Mouse (Mus musculus) stomach, embryonic 14.5 days (tissue): ENCODE measurements around the gene Barx2. TPM values are rescaled to one million over a fixed set of nuclear protein-coding genes. Genes with fewer than 3 reads are reported as not detected.
"Not testable (repeated sequence)": the region's sequence is repeated elsewhere in the genome, so short reads cannot be mapped to it uniquely, and the experiment has no call there.

Experiments used
- ATAC-seq: fragments of 200-750 bp; cut with Nextera tagmentation; 2 replicates; pipeline ENCODE4 v1.8.0; 2017; ENCODE audit warnings: low read depth, moderate TSS enrichment; ENCODE audit not compliant: insufficient number of reproducible peaks, insufficient read depth, low FRiP score
- H3K27ac ChIP-seq: fragments of 300-500 bp; sonication (generic); 2 replicates; pipeline ENCODE4 v1.5.1; 2014; ENCODE audit warnings: mild to moderate bottlenecking, low read length, moderate library complexity, mixed read lengths
- H3K27me3 ChIP-seq: fragments of 300-500 bp; sonication (generic); 2 replicates; pipeline ENCODE4 v1.6.1; 2014; ENCODE audit warnings: low read length, control low read depth, mixed read lengths; ENCODE audit not compliant: control insufficient read depth, insufficient read depth
- H3K36me3 ChIP-seq: fragments of 300-500 bp; sonication (generic); 2 replicates; pipeline ENCODE4 v1.6.1; 2014; ENCODE audit warnings: mild to moderate bottlenecking, control low read depth, low read length, moderate library complexity, mixed read lengths; ENCODE audit not compliant: control insufficient read depth, insufficient read depth
- H3K4me1 ChIP-seq: fragments of 300-500 bp; sonication (generic); 2 replicates; pipeline ENCODE4 v1.6.1; 2014; ENCODE audit warnings: low read length, control low read depth, mixed read lengths; ENCODE audit not compliant: control insufficient read depth, insufficient read depth
- H3K4me2 ChIP-seq: fragments of 300-500 bp; sonication (generic); replicated peaks from 2 replicates; pipeline ENCODE4 v1.6.1; 2014; ENCODE audit warnings: low read depth, low read length, control low read depth
- H3K4me3 ChIP-seq: fragments of 300-500 bp; sonication (generic); 2 replicates; pipeline ENCODE4 v1.5.1; 2014; ENCODE audit warnings: low read depth, low read length, control low read depth
- H3K9ac ChIP-seq: fragments of 300-500 bp; sonication (generic); replicated peaks from 2 replicates; pipeline ENCODE4 v1.6.1; 2014; ENCODE audit warnings: low read depth, mild to moderate bottlenecking, control low read depth, low read length, moderate library complexity, mixed read lengths
- H3K9me3 ChIP-seq: fragments of 300-500 bp; sonication (generic); 2 replicates; pipeline ENCODE4 v1.6.1; 2016; ENCODE audit warnings: low read depth, low read length, control low read depth; ENCODE audit not compliant: control insufficient read depth
- WGBS: fragments of 180-500 bp; shearing (Covaris S2); extraction: QIAGEN DNeasy Blood & Tissue Kit; methylation state at CpG from one replicate; pipeline ENCODE4 v1.1.7; 2014; 5-methylcytosine and 5-hydroxymethylcytosine counted together
- polyA plus RNA-seq: library from polyadenylated mRNA; unstranded; fragments of >200 nt; fragmentation: Nextera tagmentation; extraction: Ambion mirVana; gene quantifications from 2 replicates; pipeline ENCODE4 v1.2.1, GENCODE M21; 2014

Barx2 gene
- polyA plus RNA-seq = 0.45 and 0.76 TPM in 2 replicates

DNA sequence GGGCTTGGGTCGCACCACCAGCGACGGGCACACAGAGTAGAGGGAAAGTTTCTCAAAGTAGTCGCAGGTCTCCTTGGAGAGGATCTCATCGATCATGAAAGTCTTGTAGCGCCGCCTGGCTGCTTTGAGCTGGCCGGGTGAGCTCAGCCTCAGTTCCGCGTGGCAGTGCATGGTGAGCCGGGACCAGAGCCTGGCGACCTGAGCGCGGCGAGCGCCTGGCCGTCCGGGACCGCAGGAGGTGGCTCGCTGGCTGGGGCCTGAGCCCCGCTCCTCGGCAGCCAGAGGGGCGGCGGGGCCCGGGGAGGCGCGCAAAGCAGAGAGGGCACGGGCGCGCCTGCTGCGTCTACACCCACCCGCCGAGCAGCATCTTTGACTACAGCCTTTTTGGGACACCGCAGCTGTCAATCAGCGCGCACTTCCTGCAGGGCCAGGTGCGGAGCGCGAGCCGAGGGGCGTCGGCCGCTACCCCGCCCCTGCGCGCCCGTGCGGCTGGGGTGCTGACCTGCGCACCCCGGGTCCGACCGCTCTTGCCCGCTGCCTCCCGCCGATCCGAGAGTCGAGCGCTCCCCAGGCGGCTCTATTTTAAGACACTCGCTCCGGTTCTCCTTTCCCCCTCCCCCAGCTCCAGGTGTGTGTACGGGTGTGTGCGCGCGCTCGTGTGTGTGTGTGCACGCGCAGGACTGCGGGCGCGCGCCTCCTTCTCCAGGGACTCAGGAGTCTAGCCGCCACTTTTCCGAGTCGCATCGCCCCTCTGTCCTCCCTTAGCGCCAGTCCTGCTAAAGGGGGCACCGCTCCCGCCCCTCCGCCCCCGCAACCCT is at the start of gene Barx2:
TSS of gene Barx2 (minus strand) at position 542 of the 818 bp plus-strand sequence.
- Histone ChIP-seq H3K4me3 (peak within 1 kb of the TSS; percentile 50), H3K36me3 (no peaks in the 10 kb centered on the region), H3K9ac (0 out of 2 replicates have a peak within 1 kb of the TSS, but pooled peaks have one; percentile 14), H3K4me1 (0 out of 2 replicates have a peak, but pooled peaks cover 10% of the 10 kb centered on the region), H3K9me3 (no peaks in the 10 kb centered on the region), H3K4me2 (peak within 1 kb of the TSS; percentile 98), H3K27me3 (peaks cover 52% of the 10 kb centered on the region), H3K27ac (no peak within 1 kb of the TSS)
- under 1% methylated on average over 65 of the region's 81 CpGs for WGBS
- peak; percentile 71 for ATAC-seq

- 65% methylated on average over 1 of the region's 1 CpGs for WGBS
- Histone ChIP-seq H3K4me3 (no peak overlapping the region), H3K4me1 (no peaks in the 10 kb centered on the region), H3K36me3 (no peaks in the 10 kb centered on the region), H3K9ac (no peak overlapping the region), H3K9me3 (no peaks in the 10 kb centered on the region), H3K27me3 (no peaks in the 10 kb centered on the region), H3K4me2 (no peak overlapping the region), H3K27ac (no peak overlapping the region)
- no peak for ATAC-seq
Observed at GRCm38 (mm10) chr9:31962265-31962664, 49.0 kb upstream of the Barx2 start.

DNA sequence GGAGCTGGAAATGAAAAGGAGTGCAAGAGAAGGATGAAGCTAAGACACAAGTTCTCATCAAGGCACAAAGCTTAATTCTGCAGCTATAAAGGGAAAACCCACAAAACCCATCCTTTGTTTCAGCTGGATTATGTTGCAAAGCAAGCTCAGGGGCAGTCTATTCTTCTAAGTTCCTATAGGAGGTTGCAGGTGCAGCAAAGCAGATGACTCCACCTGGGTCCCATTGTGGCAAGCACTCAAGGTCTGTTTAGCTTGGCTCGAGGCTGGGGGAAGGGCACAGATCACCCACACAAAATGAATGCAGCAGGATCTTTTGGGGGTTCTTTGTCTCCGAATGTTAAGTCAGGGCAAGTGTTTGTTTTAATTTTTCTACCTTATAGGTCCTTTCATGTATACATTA is 47.2 kb upstream of the Barx2 start:
- no peaks in the 10 kb centered on the region for H3K27me3 ChIP-seq
- no peaks in the 10 kb centered on the region for H3K4me1 ChIP-seq
- no peak overlapping the region for H3K9ac ChIP-seq
- no peaks in the 10 kb centered on the region for H3K36me3 ChIP-seq
- H3K9me3 ChIP-seq = no peaks in the 10 kb centered on the region
- no peak overlapping the region for H3K4me2 ChIP-seq
- H3K4me3 ChIP-seq = no peak overlapping the region
- no peak overlapping the region for H3K27ac ChIP-seq
- 50% methylated on average over 2 of the region's 2 CpGs for WGBS
- ATAC-seq = no peak

DNA sequence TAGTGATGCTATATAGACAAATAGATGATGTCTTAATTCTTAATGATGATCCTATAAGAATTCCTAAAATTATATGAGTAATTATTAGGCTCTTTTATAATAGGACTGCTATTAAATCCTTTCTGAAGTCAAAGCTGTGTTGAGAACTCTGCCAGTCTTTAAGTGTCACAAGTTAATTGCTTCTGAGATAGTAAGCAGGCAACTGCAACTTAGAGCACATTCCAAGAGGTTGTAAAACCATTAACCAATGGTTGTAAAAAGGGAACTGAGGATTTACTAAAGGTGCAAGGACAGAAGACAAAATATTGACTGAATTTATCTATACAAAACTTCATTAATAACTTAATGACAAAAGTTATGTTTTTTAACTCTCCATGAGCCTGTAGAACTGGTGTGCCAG is 44.9 kb upstream of the Barx2 start:
- H3K4me2 ChIP-seq = no peak overlapping the region
- no peak overlapping the region for H3K4me3 ChIP-seq
- H3K9ac ChIP-seq = no peak overlapping the region
- no peaks in the 10 kb centered on the region for H3K36me3 ChIP-seq
- no peaks in the 10 kb centered on the region for H3K9me3 ChIP-seq
- H3K27me3 ChIP-seq = no peaks in the 10 kb centered on the region
- no peak overlapping the region for H3K27ac ChIP-seq
- no peaks in the 10 kb centered on the region for H3K4me1 ChIP-seq
- no peak for ATAC-seq

- H3K9me3 ChIP-seq = no peaks in the 10 kb centered on the region
- no peak for ATAC-seq
- H3K4me1 ChIP-seq = no peaks in the 10 kb centered on the region
- no peaks in the 10 kb centered on the region for H3K36me3 ChIP-seq
- WGBS = 88% methylated on average over 5 of the region's 5 CpGs
- no peak overlapping the region for H3K27ac ChIP-seq
- H3K4me3 ChIP-seq = no peak overlapping the region
- H3K4me2 ChIP-seq = no peak overlapping the region
- H3K27me3 ChIP-seq = no peaks in the 10 kb centered on the region
- H3K9ac ChIP-seq = no peak overlapping the region
Observed at GRCm38 (mm10) chr9:31950506-31950905, 37.2 kb upstream of the Barx2 start.

- H3K36me3 ChIP-seq = no peaks in the 10 kb centered on the region
Observed at GRCm38 (mm10) chr9:31949031-31949430, 35.8 kb upstream of the Barx2 start.

DNA sequence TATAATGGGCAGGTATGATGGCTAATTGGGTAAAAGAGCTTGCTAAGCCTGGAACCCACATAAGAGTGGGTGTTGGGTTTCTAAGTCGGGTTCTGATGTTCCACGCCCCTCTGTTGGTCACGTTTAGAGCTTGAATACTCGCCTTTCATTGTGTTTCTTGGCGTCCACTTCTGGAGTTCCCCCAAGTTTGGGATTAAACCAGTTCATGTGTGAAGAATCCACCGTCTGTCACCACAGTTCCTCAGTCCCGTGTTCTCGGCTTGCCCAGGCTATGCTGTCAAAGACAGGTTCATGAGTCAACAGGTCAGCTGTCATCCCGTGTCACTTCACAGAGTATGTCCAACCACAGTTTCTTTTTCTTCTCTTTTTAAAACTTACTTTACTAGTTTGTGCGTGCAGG is 33.8 kb upstream of the Barx2 start:
- Histone ChIP-seq H3K36me3 (no peaks in the 10 kb centered on the region), H3K9me3 (no peaks in the 10 kb centered on the region), H3K27ac (no peak overlapping the region), H3K4me1 (no peaks in the 10 kb centered on the region), H3K27me3 (no peaks in the 10 kb centered on the region), H3K9ac (no peak overlapping the region), H3K4me3 (no peak overlapping the region), H3K4me2 (no peak overlapping the region)
- ATAC-seq = no peak
- 82% methylated on average over 10 of the region's 10 CpGs for WGBS

More at GRCm38 (mm10) chr9:31949031-31949430, 35.8 kb upstream of the Barx2 start:
- no peaks in the 10 kb centered on the region for H3K9me3 ChIP-seq
- WGBS = 83% methylated on average over 5 of the region's 5 CpGs
- no peaks in the 10 kb centered on the region for H3K27me3 ChIP-seq
- ATAC-seq = no peak
- H3K4me3 ChIP-seq = no peak overlapping the region
- no peak overlapping the region for H3K27ac ChIP-seq
- no peak overlapping the region for H3K9ac ChIP-seq
- H3K4me1 ChIP-seq = no peaks in the 10 kb centered on the region
- no peak overlapping the region for H3K4me2 ChIP-seq

DNA sequence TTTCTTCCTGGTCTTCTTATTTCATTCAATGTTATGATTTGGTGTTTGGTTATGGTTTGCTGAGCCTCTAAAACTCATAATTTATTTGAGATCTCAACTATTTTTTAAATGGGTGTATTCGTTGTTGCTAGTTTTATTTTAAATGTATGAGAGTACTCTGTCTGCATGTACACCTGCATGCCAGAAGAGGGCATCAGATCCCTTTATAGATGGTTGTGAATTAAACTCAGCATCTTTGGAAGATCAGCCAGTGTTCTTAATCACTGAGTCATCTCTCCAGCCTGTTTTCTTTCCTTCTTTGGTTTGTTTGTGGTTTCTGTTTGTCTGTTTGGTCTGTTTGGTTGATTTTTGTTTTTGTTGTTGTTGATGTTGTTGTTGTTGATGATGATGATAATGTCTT is 29.1 kb upstream of the Barx2 start:
- H3K4me1 ChIP-seq = no peaks in the 10 kb centered on the region
- H3K4me3 ChIP-seq = no peak overlapping the region
- H3K4me2 ChIP-seq = no peak overlapping the region
- 60% methylated on average over 1 of the region's 1 CpGs for WGBS
- H3K27me3 ChIP-seq = no peaks in the 10 kb centered on the region
- H3K27ac ChIP-seq = no peak overlapping the region
- ATAC-seq = no peak
- no peaks in the 10 kb centered on the region for H3K36me3 ChIP-seq
- H3K9ac ChIP-seq = no peak overlapping the region
- no peaks in the 10 kb centered on the region for H3K9me3 ChIP-seq

DNA sequence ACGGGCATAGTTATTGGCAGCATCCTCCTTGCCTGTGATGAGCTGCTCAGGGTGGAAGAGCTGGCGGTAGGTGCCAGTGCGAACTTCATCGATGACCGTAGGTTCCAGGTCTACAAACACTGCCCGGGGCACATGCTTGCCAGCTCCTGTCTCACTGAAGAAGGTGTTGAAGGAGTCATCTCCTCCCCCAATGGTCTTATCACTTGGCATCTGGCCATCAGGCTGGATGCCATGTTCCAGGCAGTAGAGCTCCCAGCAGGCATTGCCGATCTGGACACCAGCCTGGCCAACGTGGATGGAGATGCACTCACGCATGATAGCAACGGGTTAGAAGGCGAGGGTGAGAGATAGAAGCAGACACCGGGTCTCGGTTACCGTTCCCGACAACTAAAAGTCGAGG is 23.2 kb upstream of the Barx2 start:
- H3K4me2 ChIP-seq, H3K27me3 ChIP-seq, H3K36me3 ChIP-seq, H3K4me1 ChIP-seq, ATAC-seq, H3K9me3 ChIP-seq, H3K4me3 ChIP-seq, H3K27ac ChIP-seq, H3K9ac ChIP-seq: not testable (repeated sequence)
- 96% methylated on average over 12 of the region's 16 CpGs for WGBS
